Mouse (Mus musculus): ENCODE measurements at regions not wholly inside any gene's neighbourhood (a gene's known extent, or its start where the extent isn't known, plus 50 kb on each side); places are given as distances from the start of the nearest gene placed in this dataset.

DNA sequence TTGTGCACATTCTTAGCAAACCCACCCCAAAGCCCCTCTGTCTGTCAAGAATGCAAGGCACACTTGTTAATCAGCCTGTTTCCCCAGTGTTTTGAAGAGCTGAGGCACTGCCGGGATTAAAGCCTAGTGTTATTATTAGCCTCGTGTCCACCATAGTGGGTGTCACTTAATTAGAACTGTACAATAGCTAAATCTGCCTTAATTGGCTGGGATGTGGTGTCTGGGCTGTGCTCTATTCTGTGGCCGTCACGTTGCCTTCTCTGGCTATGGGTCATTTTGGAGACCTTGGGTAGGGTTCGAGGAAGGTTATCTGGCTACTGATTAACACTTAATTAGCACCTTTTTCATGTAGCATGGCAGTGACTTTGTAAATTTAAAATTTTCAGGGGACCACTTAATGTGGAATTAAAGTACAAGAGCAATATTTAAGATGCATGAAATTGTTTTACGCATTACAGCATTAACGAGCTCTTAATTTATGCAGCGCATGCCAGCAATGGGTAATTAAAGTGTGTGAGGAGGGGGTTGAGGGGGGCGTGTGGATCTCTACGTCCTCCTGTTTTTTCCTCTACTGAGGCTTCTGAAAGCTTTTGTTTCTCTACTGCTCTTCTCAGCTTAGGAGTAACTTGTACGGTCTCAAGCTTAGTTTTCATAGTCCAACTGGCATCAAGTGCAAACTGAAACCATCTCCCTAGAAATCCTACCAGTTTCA is 124.5 kb upstream of the Atp6ap2 start:
- Histone ChIP-seq H3ac (ENCODE audit: control insufficient read depth, insufficient read length, low read depth) (no peak overlapping the region), H3K36me3 (ENCODE audit: control insufficient read depth, insufficient read depth) (no peaks in the 10 kb centered on the region), H3K79me2 (ENCODE audit: control insufficient read depth, insufficient read depth) (no peaks in the 10 kb centered on the region), H3K79me3 (ENCODE audit: low read depth) (no peaks in the 10 kb centered on the region), H3K27me3 (ENCODE audit: control insufficient read depth, insufficient read depth, insufficient read length) (no peaks in the 10 kb centered on the region), H3K4me3 (ENCODE audit: insufficient read depth, poor library complexity, severe bottlenecking) (no peak overlapping the region)
- TF ChIP-seq FOSL1 (IDR thresholded peaks at IDR 0.05; ENCODE audit: insufficient read depth, low read length, poor library complexity, severe bottlenecking), result no peak

DNA sequence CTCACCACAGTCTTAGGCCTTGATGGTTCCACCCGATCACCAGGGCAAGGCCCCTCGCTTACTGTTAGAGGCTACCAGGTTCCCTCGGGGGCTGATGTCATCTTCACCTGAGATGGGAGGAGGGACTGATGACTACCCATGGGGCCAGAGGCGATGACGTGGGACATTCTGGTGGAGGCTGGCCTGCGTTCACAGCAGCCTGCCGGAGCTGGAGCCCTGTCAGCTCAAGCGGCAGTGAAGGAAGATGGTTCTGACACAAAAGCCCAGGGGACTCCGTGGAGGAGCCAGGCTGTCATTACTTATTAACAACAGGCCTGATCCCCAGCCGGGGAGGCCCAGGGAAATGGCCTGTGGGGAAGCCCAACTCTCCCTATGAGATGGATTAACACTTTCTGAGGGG is 121.3 kb upstream of the Atp6ap2 start:
- Histone ChIP-seq H3K4me3 (ENCODE audit: insufficient read depth, poor library complexity, severe bottlenecking) (no peak overlapping the region), H3K79me2 (ENCODE audit: control insufficient read depth, insufficient read depth) (no peaks in the 10 kb centered on the region), H3K79me3 (ENCODE audit: low read depth) (no peaks in the 10 kb centered on the region), H3ac (ENCODE audit: control insufficient read depth, insufficient read length, low read depth) (no peak overlapping the region), H3K27me3 (ENCODE audit: control insufficient read depth, insufficient read depth, insufficient read length) (no peaks in the 10 kb centered on the region), H3K36me3 (ENCODE audit: control insufficient read depth, insufficient read depth) (no peaks in the 10 kb centered on the region)
- TF ChIP-seq FOSL1 (IDR thresholded peaks at IDR 0.05; ENCODE audit: insufficient read depth, low read length, poor library complexity, severe bottlenecking), result no peak
- no peak for TF ChIP-seq CEBPB (IDR thresholded peaks at IDR 0.05; ENCODE audit: low read depth)
- no peak for TF ChIP-seq MYOG (IDR thresholded peaks at IDR 0.05; ENCODE audit: control insufficient read depth, extremely low read depth, insufficient read length)
- no peak for TF ChIP-seq USF1 (IDR thresholded peaks at IDR 0.05; ENCODE audit: low read depth)
- TF ChIP-seq MAX (IDR thresholded peaks at IDR 0.05), result no peak
- TF ChIP-seq MYOD1 (IDR thresholded peaks at IDR 0.05; ENCODE audit: control insufficient read depth, insufficient read length, low read depth), result no peak
- no peak for TF ChIP-seq CTCF (IDR thresholded peaks at IDR 0.05; ENCODE audit: control insufficient read depth, insufficient read depth, insufficient read length)

DNA sequence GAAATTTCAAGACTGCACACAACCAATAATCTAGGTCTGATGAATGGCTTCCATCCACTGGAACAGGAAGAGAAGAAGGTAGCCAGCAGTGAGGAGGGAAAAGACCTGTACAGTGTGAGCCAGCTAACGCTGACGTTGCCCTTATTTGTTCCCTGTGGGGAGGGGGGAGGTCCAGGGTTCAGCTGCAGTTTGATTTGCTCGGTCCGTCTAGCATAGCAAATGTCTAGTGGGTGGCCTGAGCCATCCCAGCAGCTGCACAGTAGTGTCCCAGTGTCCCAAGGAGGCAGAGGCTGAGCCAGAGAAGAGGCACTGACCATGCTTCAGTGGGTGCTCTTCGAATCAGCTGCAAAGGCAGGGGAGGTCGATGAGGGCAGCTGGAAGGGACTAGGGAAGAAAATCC is 120.7 kb upstream of the Atp6ap2 start:
- Histone ChIP-seq H3K79me3 (ENCODE audit: low read depth) (no peaks in the 10 kb centered on the region), H3ac (ENCODE audit: control insufficient read depth, insufficient read length, low read depth) (no peak overlapping the region), H3K79me2 (ENCODE audit: control insufficient read depth, insufficient read depth) (no peaks in the 10 kb centered on the region), H3K36me3 (ENCODE audit: control insufficient read depth, insufficient read depth) (no peaks in the 10 kb centered on the region), H3K27me3 (ENCODE audit: control insufficient read depth, insufficient read depth, insufficient read length) (no peaks in the 10 kb centered on the region), H3K4me3 (ENCODE audit: insufficient read depth, poor library complexity, severe bottlenecking) (no peak overlapping the region)
- no peak for TF ChIP-seq MYOG (IDR thresholded peaks at IDR 0.05; ENCODE audit: control insufficient read depth, extremely low read depth, insufficient read length)
- TF ChIP-seq CTCF (IDR thresholded peaks at IDR 0.05; ENCODE audit: control insufficient read depth, insufficient read depth, insufficient read length), result no peak
- no peak for TF ChIP-seq USF1 (IDR thresholded peaks at IDR 0.05; ENCODE audit: low read depth)
- TF ChIP-seq MAX (IDR thresholded peaks at IDR 0.05), result no peak
- no peak for TF ChIP-seq CEBPB (IDR thresholded peaks at IDR 0.05; ENCODE audit: low read depth)
- TF ChIP-seq FOSL1 (IDR thresholded peaks at IDR 0.05; ENCODE audit: insufficient read depth, low read length, poor library complexity, severe bottlenecking), result no peak
- no peak for TF ChIP-seq MYOD1 (IDR thresholded peaks at IDR 0.05; ENCODE audit: control insufficient read depth, insufficient read length, low read depth)

DNA sequence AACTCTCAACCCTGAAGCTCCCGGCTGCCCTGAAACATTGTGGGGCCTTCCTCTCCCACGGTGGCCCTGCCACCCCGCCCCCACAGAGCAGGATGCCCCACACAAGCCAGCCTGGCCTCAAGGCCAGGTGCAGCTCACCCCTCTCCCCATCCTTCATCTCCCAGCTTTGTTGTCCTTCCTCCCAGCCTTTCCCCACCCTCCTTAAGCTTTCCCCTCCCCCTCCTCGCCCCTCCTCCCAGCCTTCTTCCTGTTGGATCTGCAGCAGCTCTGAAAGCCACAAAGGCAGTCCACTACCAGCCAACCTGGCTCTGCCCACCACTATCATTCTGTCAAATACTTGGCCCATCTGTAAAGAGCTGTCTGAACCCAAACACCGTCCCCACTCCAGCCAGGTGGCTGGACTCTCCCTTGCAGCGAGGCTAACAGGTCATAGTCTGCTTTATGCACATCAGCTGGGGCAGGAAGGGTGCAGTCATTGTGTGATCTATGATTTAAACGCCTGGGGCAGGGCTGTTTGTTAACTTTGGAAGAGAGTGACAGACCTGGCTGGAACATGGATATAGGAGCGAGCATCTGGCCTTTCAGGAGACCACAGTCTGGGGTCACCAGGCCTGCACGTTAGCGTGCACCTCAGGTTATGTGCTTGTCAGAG is 119.9 kb upstream of the Atp6ap2 start:
- Histone ChIP-seq H3ac (ENCODE audit: control insufficient read depth, insufficient read length, low read depth) (no peak overlapping the region), H3K4me3 (ENCODE audit: insufficient read depth, poor library complexity, severe bottlenecking) (no peak overlapping the region), H3K27me3 (ENCODE audit: control insufficient read depth, insufficient read depth, insufficient read length) (no peaks in the 10 kb centered on the region), H3K79me3 (ENCODE audit: low read depth) (no peaks in the 10 kb centered on the region), H3K36me3 (ENCODE audit: control insufficient read depth, insufficient read depth) (no peaks in the 10 kb centered on the region), H3K79me2 (ENCODE audit: control insufficient read depth, insufficient read depth) (no peaks in the 10 kb centered on the region)
- TF ChIP-seq USF1 (IDR thresholded peaks at IDR 0.05; ENCODE audit: low read depth), result no peak
- no peak for TF ChIP-seq MYOD1 (IDR thresholded peaks at IDR 0.05; ENCODE audit: control insufficient read depth, insufficient read length, low read depth)
- TF ChIP-seq CTCF (IDR thresholded peaks at IDR 0.05; ENCODE audit: control insufficient read depth, insufficient read depth, insufficient read length), result no peak
- no peak for TF ChIP-seq MAX (IDR thresholded peaks at IDR 0.05)
- no peak for TF ChIP-seq MYOG (IDR thresholded peaks at IDR 0.05; ENCODE audit: control insufficient read depth, extremely low read depth, insufficient read length)
- no peak for TF ChIP-seq FOSL1 (IDR thresholded peaks at IDR 0.05; ENCODE audit: insufficient read depth, low read length, poor library complexity, severe bottlenecking)
- no peak for TF ChIP-seq CEBPB (IDR thresholded peaks at IDR 0.05; ENCODE audit: low read depth)

DNA sequence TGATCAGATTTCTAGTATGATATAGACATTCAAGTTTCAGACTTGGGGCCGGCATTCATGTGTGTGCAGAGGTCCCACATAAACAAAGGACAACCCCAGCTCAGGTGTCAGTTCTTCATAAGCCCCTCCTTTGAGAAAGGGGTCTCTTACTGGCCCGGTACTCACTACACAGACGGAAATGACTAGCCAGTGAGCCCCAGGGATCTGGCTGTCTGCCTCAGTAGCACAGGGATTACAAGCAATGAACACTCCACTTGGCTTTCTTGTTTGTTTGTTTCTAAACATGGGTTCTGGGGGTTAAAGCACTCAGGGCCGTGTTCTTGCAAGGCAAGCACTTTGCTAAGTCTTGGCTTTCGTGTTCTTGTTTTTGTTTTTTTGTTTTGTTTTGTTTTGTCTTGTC is 115.3 kb upstream of the Atp6ap2 start:
- no peaks in the 10 kb centered on the region for H3K27me3 ChIP-seq (ENCODE audit: control insufficient read depth, insufficient read depth, insufficient read length)
- no peak overlapping the region for H3K4me3 ChIP-seq (ENCODE audit: insufficient read depth, poor library complexity, severe bottlenecking)
- H3K36me3 ChIP-seq (ENCODE audit: control insufficient read depth, insufficient read depth), result no peaks in the 10 kb centered on the region
- no peak overlapping the region for H3ac ChIP-seq (ENCODE audit: control insufficient read depth, insufficient read length, low read depth)
- H3K79me2 ChIP-seq (ENCODE audit: control insufficient read depth, insufficient read depth), result no peaks in the 10 kb centered on the region
- H3K79me3 ChIP-seq (ENCODE audit: low read depth), result no peaks in the 10 kb centered on the region
- no peak for TF ChIP-seq MAX (IDR thresholded peaks at IDR 0.05)
- no peak for TF ChIP-seq CTCF (IDR thresholded peaks at IDR 0.05; ENCODE audit: control insufficient read depth, insufficient read depth, insufficient read length)
- no peak for TF ChIP-seq MYOD1 (IDR thresholded peaks at IDR 0.05; ENCODE audit: control insufficient read depth, insufficient read length, low read depth)
- no peak for TF ChIP-seq FOSL1 (IDR thresholded peaks at IDR 0.05; ENCODE audit: insufficient read depth, low read length, poor library complexity, severe bottlenecking)
- TF ChIP-seq MYOG (IDR thresholded peaks at IDR 0.05; ENCODE audit: control insufficient read depth, extremely low read depth, insufficient read length), result no peak
- TF ChIP-seq CEBPB (IDR thresholded peaks at IDR 0.05; ENCODE audit: low read depth), result no peak
- TF ChIP-seq USF1 (IDR thresholded peaks at IDR 0.05; ENCODE audit: low read depth), result no peak

Measured in C2C12 (cell line).